Mouse (Mus musculus): Measurements from ENCODE around the gene Spop. TPM values are rescaled to one million over a fixed set of nuclear protein-coding genes. Genes with fewer than 3 reads are reported as not detected.

Spop gene
- polyA plus RNA-seq, 1 experiment from 2014 or later, result 112 TPM

DNA sequence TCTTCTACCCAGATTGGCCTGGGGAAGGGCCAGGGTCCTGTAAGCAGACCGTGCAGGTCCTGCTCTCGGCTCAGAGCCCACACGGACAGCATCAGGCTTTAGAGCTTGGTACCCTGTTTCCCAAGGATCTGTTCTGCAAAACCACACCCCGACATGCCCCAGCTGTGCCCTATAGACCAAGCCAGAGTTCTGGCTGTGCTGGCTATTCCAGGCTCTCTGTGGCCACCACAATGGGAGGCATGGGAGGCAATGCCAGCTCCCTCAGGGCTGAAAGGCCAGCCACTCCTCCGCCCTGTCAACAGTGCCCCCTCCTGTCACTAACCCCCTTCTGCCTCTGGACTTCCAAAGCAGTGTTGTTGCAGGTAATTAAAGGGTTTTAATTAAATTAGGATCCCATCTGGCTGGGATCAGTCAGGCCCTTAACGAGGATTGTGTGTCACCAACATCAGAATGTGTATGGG lies 90.4 kb downstream of the Spop start:
- 0 out of 2 replicates have a peak overlapping the region, but pooled peaks have one; percentile 21 for H3K27ac ChIP-seq (ENCODE audit: low read depth)
- 72% methylated on average over 6 of the region's 6 CpGs for WGBS

DNA sequence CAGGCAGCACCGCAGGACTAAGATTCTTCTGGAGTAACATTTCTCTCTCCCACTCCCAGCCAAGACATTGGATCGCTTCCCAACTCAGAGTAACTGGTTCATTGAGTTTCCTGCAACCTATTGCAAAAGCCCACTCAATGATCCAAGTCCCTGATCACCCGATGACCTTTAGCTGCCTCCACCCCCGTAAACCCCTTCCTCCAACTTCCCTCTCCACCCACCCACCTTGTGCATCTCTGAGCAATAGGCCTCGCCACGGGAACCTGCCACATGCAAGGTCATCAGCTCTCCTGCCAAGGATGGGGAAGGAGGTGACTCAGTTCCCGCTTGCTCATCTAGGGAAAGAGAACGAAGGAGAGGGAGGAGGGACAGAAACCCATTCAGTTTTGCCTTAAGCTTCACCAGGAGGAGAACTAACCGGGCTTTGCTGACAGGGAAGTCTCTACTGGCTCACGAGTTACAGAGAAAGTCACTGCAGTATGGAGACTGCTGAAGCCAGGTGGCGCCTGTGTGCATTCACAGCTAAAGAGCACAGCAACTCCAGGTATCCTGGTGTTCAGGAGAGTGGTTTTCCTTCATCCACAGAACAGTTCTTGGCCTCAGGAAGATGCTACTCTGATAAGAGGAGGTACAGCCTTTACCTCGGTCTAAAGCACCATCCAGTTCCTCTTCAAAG lies 93.3 kb downstream of the Spop start:
- Histone ChIP-seq H3K27me3 (ENCODE audit: insufficient read depth, low read length) (peaks cover 11% of the 10 kb centered on the region; the same call in 1 of the 2 replicates), H3K4me1 (ENCODE audit: insufficient read depth) (peaks cover 4% of the 10 kb centered on the region), H3K4me3 (ENCODE audit: low read depth, low read length) (no peak overlapping the region), H3K9ac (no peak overlapping the region), H3K27ac (ENCODE audit: low read depth) (no peak overlapping the region), H3K36me3 (ENCODE audit: insufficient read depth) (no peaks in the 10 kb centered on the region), H3K9me3 (ENCODE audit: low read depth, low read length) (no peaks in the 10 kb centered on the region), H3K4me2 (no peak overlapping the region)
- DNase-seq (peak; percentile 29), ATAC-seq (ENCODE audit: insufficient read depth) (no peak)
- TF ChIP-seq CTCF (IDR thresholded peaks at IDR 0.05; ENCODE audit: low read depth), result peak; percentile 53
- 45% methylated on average over 12 of the region's 12 CpGs for WGBS

More for the DNA sequence above, 90.4 kb downstream of the Spop start:
- no peaks in the 10 kb centered on the region for H3K27me3 ChIP-seq (ENCODE audit: insufficient read depth, low read length)
- H3K36me3 ChIP-seq (ENCODE audit: insufficient read depth), result no peaks in the 10 kb centered on the region
- H3K4me1 ChIP-seq (ENCODE audit: insufficient read depth), result peaks cover 4% of the 10 kb centered on the region; the same call in 1 of the 2 replicates
- ATAC-seq (ENCODE audit: insufficient read depth) (no peak), DNase-seq (no peak)
- TF ChIP-seq CTCF (IDR thresholded peaks at IDR 0.05; ENCODE audit: low read depth), result no peak
- no peak overlapping the region for H3K4me3 ChIP-seq (ENCODE audit: low read depth, low read length)
- no peak overlapping the region for H3K4me2 ChIP-seq
- no peak overlapping the region for H3K9ac ChIP-seq
- no peaks in the 10 kb centered on the region for H3K9me3 ChIP-seq (ENCODE audit: low read depth, low read length)

DNA sequence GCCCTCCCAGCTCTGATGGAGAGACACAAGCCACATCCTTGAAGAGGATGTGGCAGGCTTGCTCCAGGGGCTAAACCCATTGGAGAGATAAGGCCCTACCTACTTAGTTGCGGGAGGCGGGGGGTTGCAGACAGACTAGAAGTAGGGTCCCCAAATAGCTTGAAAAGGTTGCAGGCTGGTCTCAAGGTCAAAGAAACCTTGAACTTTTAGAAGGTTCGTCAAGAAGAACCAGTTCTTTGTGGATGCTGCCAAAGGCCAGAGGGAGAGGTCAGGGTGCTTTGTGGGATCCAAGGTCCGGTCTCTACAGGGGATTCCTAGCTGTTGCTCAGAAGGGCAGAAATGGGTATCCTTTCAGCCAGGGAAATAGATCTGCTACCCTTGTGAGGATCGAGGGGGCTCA lies 93.9 kb downstream of the Spop start:
- no peak for TF ChIP-seq CTCF (IDR thresholded peaks at IDR 0.05; ENCODE audit: low read depth)
- DNase-seq (no peak), ATAC-seq (ENCODE audit: insufficient read depth) (no peak)
- WGBS, result 78% methylated on average over 5 of the region's 5 CpGs
- Histone ChIP-seq H3K4me1 (ENCODE audit: insufficient read depth) (peaks cover 4% of the 10 kb centered on the region), H3K4me3 (ENCODE audit: low read depth, low read length) (no peak overlapping the region), H3K4me2 (no peak overlapping the region), H3K36me3 (ENCODE audit: insufficient read depth) (no peaks in the 10 kb centered on the region), H3K9ac (no peak overlapping the region), H3K27ac (ENCODE audit: low read depth) (no peak overlapping the region), H3K9me3 (ENCODE audit: low read depth, low read length) (no peaks in the 10 kb centered on the region), H3K27me3 (ENCODE audit: insufficient read depth, low read length) (peaks cover 17% of the 10 kb centered on the region)

DNA sequence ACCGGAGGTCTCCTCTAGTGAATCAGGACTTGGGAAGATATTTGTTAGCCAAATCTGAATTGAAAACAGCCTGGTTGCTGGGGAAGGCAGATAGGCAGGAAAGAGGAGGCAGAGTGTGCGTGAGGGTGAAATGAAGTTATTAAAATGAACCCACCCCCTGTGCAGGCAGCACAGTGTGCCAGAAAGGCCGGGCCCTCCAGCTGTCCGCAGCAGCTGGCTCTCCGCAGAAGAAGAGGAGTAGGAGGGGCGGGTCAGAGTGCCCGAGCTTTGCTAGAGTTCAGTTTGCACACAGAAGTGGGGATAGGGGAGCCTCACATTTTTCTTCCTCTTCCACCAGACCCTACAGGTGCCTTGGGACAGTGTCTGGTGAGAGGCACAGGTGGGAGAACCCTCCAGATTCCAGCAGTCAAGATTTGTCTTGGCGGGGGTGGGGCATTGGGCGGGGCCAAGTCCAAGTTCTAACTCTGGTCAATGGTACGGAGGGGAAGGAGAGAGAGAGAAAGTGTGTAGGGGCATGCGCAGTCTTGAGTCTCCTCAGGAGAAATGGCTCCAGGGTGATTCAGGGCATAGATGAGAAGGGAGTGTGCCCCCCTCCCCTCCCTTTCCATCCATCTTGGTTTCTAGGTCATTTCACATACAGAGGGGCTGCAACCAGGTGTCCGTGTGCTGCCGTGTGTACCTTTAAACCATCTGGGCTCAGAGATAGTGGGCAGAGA lies 94.5 kb downstream of the Spop start:
- Histone ChIP-seq H3K4me2 (peak overlapping the region; percentile 44), H3K4me3 (ENCODE audit: low read depth, low read length) (no peak overlapping the region), H3K27ac (ENCODE audit: low read depth) (no peak overlapping the region), H3K9ac (no peak overlapping the region), H3K36me3 (ENCODE audit: insufficient read depth) (no peaks in the 10 kb centered on the region), H3K4me1 (ENCODE audit: insufficient read depth) (peaks cover 4% of the 10 kb centered on the region), H3K27me3 (ENCODE audit: insufficient read depth, low read length) (peaks cover 23% of the 10 kb centered on the region), H3K9me3 (ENCODE audit: low read depth, low read length) (no peaks in the 10 kb centered on the region)
- ATAC-seq (ENCODE audit: insufficient read depth), result peak; percentile 36
- TF ChIP-seq CTCF (IDR thresholded peaks at IDR 0.05; ENCODE audit: low read depth), result no peak
- 37% methylated on average over 13 of the region's 13 CpGs for WGBS
- DNase-seq, result peak; percentile 62

DNA sequence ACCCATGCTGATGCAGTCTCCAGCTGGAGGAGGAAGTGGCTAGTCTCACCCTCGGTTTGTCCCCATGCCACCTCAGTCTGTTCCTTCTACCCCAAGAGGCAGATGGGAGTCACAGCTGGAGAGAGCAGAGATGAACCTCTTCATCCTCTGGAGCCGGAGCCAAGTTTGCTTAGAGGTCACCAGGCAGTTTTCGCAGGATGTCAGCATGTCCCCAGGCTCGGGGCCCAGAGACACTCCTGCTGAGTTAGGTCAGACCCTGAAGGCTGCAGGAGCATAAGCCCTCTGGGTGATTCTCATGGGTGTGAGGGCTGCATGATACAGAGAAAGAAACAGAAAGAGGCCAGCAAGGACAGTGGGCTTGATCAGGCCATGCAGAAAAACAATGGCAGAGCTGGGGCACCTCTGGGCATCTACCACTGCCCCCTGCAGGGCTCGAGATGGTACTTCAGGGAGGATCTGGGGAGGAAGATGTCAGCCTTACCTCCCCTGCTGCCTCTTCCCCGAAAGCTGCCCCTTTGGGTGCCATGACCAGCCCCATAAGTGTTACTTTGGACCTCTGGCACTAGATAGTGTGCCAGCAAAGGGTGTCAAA lies 95.3 kb downstream of the Spop start:
- no peak overlapping the region for H3K9ac ChIP-seq
- WGBS, result 77% methylated on average over 6 of the region's 6 CpGs
- peaks cover 31% of the 10 kb centered on the region for H3K27me3 ChIP-seq (ENCODE audit: insufficient read depth, low read length)
- DNase-seq (peak; percentile 37), ATAC-seq (ENCODE audit: insufficient read depth) (no peak)
- TF ChIP-seq CTCF (IDR thresholded peaks at IDR 0.05; ENCODE audit: low read depth), result peak; percentile 55
- no peaks in the 10 kb centered on the region for H3K36me3 ChIP-seq (ENCODE audit: insufficient read depth)
- no peak overlapping the region for H3K27ac ChIP-seq (ENCODE audit: low read depth)
- H3K4me2 ChIP-seq, result no peak overlapping the region
- no peak overlapping the region for H3K4me3 ChIP-seq (ENCODE audit: low read depth, low read length)
- H3K9me3 ChIP-seq (ENCODE audit: low read depth, low read length), result no peaks in the 10 kb centered on the region
- H3K4me1 ChIP-seq (ENCODE audit: insufficient read depth), result peaks cover 7% of the 10 kb centered on the region

DNA sequence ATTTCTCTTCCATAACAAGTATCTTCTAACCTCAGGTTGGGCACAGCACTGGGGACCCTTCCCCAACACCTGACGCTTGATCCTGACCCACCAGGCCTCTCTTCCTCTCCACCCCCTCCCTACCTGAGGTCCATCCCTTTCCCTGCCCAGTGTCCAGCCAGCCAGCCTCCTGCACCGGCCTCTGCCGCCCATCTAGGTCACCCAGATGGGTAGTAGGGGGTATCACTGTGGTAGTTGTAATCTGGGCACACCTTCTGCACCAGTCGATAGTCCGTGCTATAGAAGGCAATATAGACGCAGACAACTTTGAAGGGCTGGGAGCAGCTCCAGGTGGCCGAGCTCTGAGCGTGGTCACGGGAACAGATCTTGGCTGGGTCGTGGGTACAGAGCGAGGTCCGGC lies 96.8 kb downstream of the Spop start:
- no peaks in the 10 kb centered on the region for H3K36me3 ChIP-seq (ENCODE audit: insufficient read depth)
- H3K9ac ChIP-seq, result no peak overlapping the region
- no peak overlapping the region for H3K4me3 ChIP-seq (ENCODE audit: low read depth, low read length)
- WGBS, result 81% methylated on average over 12 of the region's 12 CpGs
- ATAC-seq (ENCODE audit: insufficient read depth), result no peak
- no peak for TF ChIP-seq CTCF (IDR thresholded peaks at IDR 0.05; ENCODE audit: low read depth)
- no peak overlapping the region for H3K4me2 ChIP-seq
- H3K4me1 ChIP-seq (ENCODE audit: insufficient read depth), result peaks cover 8% of the 10 kb centered on the region
- no peaks in the 10 kb centered on the region for H3K9me3 ChIP-seq (ENCODE audit: low read depth, low read length)
- no peak for DNase-seq
- no peak overlapping the region for H3K27ac ChIP-seq (ENCODE audit: low read depth)
- peaks cover 45% of the 10 kb centered on the region for H3K27me3 ChIP-seq (ENCODE audit: insufficient read depth, low read length)

DNA sequence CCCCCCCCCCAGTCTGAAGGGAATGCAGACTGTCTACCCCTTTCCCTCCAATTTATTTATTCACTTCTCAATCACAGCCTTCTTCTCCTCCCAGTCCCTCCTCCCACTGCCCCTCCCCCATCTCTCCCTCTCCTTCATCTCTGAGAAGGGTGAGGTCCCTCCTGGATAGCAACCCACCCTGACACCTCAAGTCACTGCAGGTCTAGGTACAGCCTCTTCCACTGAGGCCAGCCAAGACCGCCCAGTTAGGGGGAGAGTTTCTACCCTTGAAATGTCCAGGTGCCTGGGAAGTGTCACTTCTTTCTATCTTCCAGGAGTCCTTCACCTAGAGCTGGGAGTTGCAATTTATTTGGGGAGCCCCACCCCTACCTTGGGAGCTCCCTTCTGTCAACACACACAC lies 98.0 kb downstream of the Spop start:
- Histone ChIP-seq H3K4me1 (ENCODE audit: insufficient read depth) (peaks cover 8% of the 10 kb centered on the region), H3K27me3 (ENCODE audit: insufficient read depth, low read length) (peaks cover 55% of the 10 kb centered on the region), H3K9me3 (ENCODE audit: low read depth, low read length) (no peaks in the 10 kb centered on the region), H3K9ac (no peak overlapping the region), H3K4me3 (ENCODE audit: low read depth, low read length) (no peak overlapping the region), H3K27ac (ENCODE audit: low read depth) (no peak overlapping the region), H3K4me2 (no peak overlapping the region), H3K36me3 (ENCODE audit: insufficient read depth) (no peaks in the 10 kb centered on the region)
- DNase-seq, result no peak
- no peak for ATAC-seq (ENCODE audit: insufficient read depth)
- 68% methylated on average over 1 of the region's 1 CpGs for WGBS
- TF ChIP-seq CTCF (IDR thresholded peaks at IDR 0.05; ENCODE audit: low read depth), result no peak
